Mouse (Mus musculus): ENCODE data around the gene Fam83b. TPM values are rescaled to one million over a fixed set of nuclear protein-coding genes. Genes with fewer than 3 reads are reported as not detected.
A peak's percentile ranks its signal among the peaks of the same experiment; 100 is the strongest.

Fam83b gene
- polyA plus RNA-seq (2015; fragmentation: Nextera tagmentation; extraction: Ambion mirVana), result 0.04 and 0.07 TPM in 2 replicates

- TF ChIP-seq CTCF (IDR thresholded peaks at IDR 0.05; ENCODE audit: low read depth), result 0 out of 2 replicates have a peak, but pooled peaks have one; percentile 15
- no peak for TF ChIP-seq EP300 (IDR thresholded peaks at IDR 0.05; ENCODE audit: low read depth)
- WGBS (ENCODE audit: insufficient replicate concordance), result 3% methylated on average over 36 of the region's 40 CpGs
- DNase-seq, result peak; percentile 62
- Histone ChIP-seq H3K4me1 (ENCODE audit: insufficient read depth) (no peaks in the 10 kb centered on the region), H3K27ac (ENCODE audit: low read depth) (no peak within 1 kb of the TSS), H3K9me3 (ENCODE audit: low read length) (no peaks in the 10 kb centered on the region), H3K27me3 (ENCODE audit: insufficient read depth, low read length) (peaks cover 8% of the 10 kb centered on the region), H3K4me3 (ENCODE audit: low read depth, low read length) (peak within 1 kb of the TSS; percentile 51), H3K4me2 (ENCODE audit: low read depth, low read length) (peak within 1 kb of the TSS; percentile 81), H3K9ac (replicated peaks) (peak within 1 kb of the TSS; percentile 46), H3K36me3 (replicated peaks; ENCODE audit: insufficient read depth, low read length) (no peaks in the 10 kb centered on the region)
- peak; percentile 69 for ATAC-seq
Measured at GRCm38 (mm10) chr9:76566515-76567280, at the start of gene Fam83b. Fam83b (minus strand) TSS chr9:76567116.

GRCm38 (mm10) chr9:76614165-76614564 lies 47.2 kb upstream of the Fam83b start:
- H3K4me3 ChIP-seq (ENCODE audit: low read depth, low read length), result no peak overlapping the region
- TF ChIP-seq EP300 (IDR thresholded peaks at IDR 0.05; ENCODE audit: low read depth), result no peak
- no peak for TF ChIP-seq CTCF (IDR thresholded peaks at IDR 0.05; ENCODE audit: low read depth)
- ATAC-seq, result no peak
- H3K9me3 ChIP-seq (ENCODE audit: low read length), result no peaks in the 10 kb centered on the region
- H3K36me3 ChIP-seq (replicated peaks; ENCODE audit: insufficient read depth, low read length), result no peaks in the 10 kb centered on the region
- H3K9ac ChIP-seq (replicated peaks), result no peak overlapping the region
- 72% methylated on average over 4 of the region's 4 CpGs for WGBS (ENCODE audit: insufficient replicate concordance)
- H3K27me3 ChIP-seq (ENCODE audit: insufficient read depth, low read length), result no peaks in the 10 kb centered on the region
- DNase-seq, result no peak
- no peak overlapping the region for H3K27ac ChIP-seq (ENCODE audit: low read depth)
- no peaks in the 10 kb centered on the region for H3K4me1 ChIP-seq (ENCODE audit: insufficient read depth)
- H3K4me2 ChIP-seq (ENCODE audit: low read depth, low read length), result no peak overlapping the region

- H3K9ac ChIP-seq (replicated peaks), result no peak overlapping the region
- no peaks in the 10 kb centered on the region for H3K4me1 ChIP-seq (ENCODE audit: insufficient read depth)
- H3K9me3 ChIP-seq (ENCODE audit: low read length), result no peaks in the 10 kb centered on the region
- DNase-seq (no peak), ATAC-seq (no peak)
- no peak overlapping the region for H3K4me3 ChIP-seq (ENCODE audit: low read depth, low read length)
- H3K4me2 ChIP-seq (ENCODE audit: low read depth, low read length), result no peak overlapping the region
- no peaks in the 10 kb centered on the region for H3K36me3 ChIP-seq (replicated peaks; ENCODE audit: insufficient read depth, low read length)
- TF ChIP-seq EP300 (IDR thresholded peaks at IDR 0.05; ENCODE audit: low read depth), result no peak
- TF ChIP-seq CTCF (IDR thresholded peaks at IDR 0.05; ENCODE audit: low read depth), result no peak
- H3K27ac ChIP-seq (ENCODE audit: low read depth), result no peak overlapping the region
- WGBS (ENCODE audit: insufficient replicate concordance), result 69% methylated on average over 5 of the region's 5 CpGs
- H3K27me3 ChIP-seq (ENCODE audit: insufficient read depth, low read length), result no peaks in the 10 kb centered on the region
Measured at GRCm38 (mm10) chr9:76603744-76604143, 36.8 kb upstream of the Fam83b start.

- no peak overlapping the region for H3K4me3 ChIP-seq (ENCODE audit: low read depth, low read length)
- ATAC-seq, result no peak
- H3K4me1 ChIP-seq (ENCODE audit: insufficient read depth), result no peaks in the 10 kb centered on the region
- no peak overlapping the region for H3K9ac ChIP-seq (replicated peaks)
- 63% methylated on average over 2 of the region's 2 CpGs for WGBS (ENCODE audit: insufficient replicate concordance)
- no peaks in the 10 kb centered on the region for H3K27me3 ChIP-seq (ENCODE audit: insufficient read depth, low read length)
- no peak for DNase-seq
- H3K36me3 ChIP-seq (replicated peaks; ENCODE audit: insufficient read depth, low read length), result no peaks in the 10 kb centered on the region
- no peak for TF ChIP-seq CTCF (IDR thresholded peaks at IDR 0.05; ENCODE audit: low read depth)
- TF ChIP-seq EP300 (IDR thresholded peaks at IDR 0.05; ENCODE audit: low read depth), result no peak
- H3K27ac ChIP-seq (ENCODE audit: low read depth), result no peak overlapping the region
- no peaks in the 10 kb centered on the region for H3K9me3 ChIP-seq (ENCODE audit: low read length)
- no peak overlapping the region for H3K4me2 ChIP-seq (ENCODE audit: low read depth, low read length)
Measured at GRCm38 (mm10) chr9:76602874-76603273, 36.0 kb upstream of the Fam83b start.

GRCm38 (mm10) chr9:76597395-76597794 lies 30.5 kb upstream of the Fam83b start:
- no peak for DNase-seq
- Histone ChIP-seq H3K4me1 (ENCODE audit: insufficient read depth) (no peaks in the 10 kb centered on the region), H3K9me3 (ENCODE audit: low read length) (no peaks in the 10 kb centered on the region), H3K9ac (replicated peaks) (no peak overlapping the region), H3K27ac (ENCODE audit: low read depth) (no peak overlapping the region), H3K27me3 (ENCODE audit: insufficient read depth, low read length) (no peaks in the 10 kb centered on the region), H3K4me2 (ENCODE audit: low read depth, low read length) (no peak overlapping the region), H3K36me3 (replicated peaks; ENCODE audit: insufficient read depth, low read length) (no peaks in the 10 kb centered on the region), H3K4me3 (ENCODE audit: low read depth, low read length) (no peak overlapping the region)
- WGBS (ENCODE audit: insufficient replicate concordance), result 65% methylated on average over 4 of the region's 4 CpGs
- no peak for TF ChIP-seq EP300 (IDR thresholded peaks at IDR 0.05; ENCODE audit: low read depth)
- TF ChIP-seq CTCF (IDR thresholded peaks at IDR 0.05; ENCODE audit: low read depth), result no peak
- ATAC-seq, result no peak

GRCm38 (mm10) chr9:76593841-76594240 lies 26.9 kb upstream of the Fam83b start:
- Histone ChIP-seq H3K9me3 (ENCODE audit: low read length) (no peaks in the 10 kb centered on the region), H3K27ac (ENCODE audit: low read depth) (no peak overlapping the region), H3K27me3 (ENCODE audit: insufficient read depth, low read length) (no peaks in the 10 kb centered on the region), H3K4me3 (ENCODE audit: low read depth, low read length) (no peak overlapping the region), H3K4me2 (ENCODE audit: low read depth, low read length) (no peak overlapping the region), H3K9ac (replicated peaks) (no peak overlapping the region), H3K36me3 (replicated peaks; ENCODE audit: insufficient read depth, low read length) (no peaks in the 10 kb centered on the region), H3K4me1 (ENCODE audit: insufficient read depth) (no peaks in the 10 kb centered on the region)
- ATAC-seq (no peak), DNase-seq (no peak)
- no peak for TF ChIP-seq EP300 (IDR thresholded peaks at IDR 0.05; ENCODE audit: low read depth)
- no peak for TF ChIP-seq CTCF (IDR thresholded peaks at IDR 0.05; ENCODE audit: low read depth)
- WGBS (ENCODE audit: insufficient replicate concordance), result 50% methylated on average over 2 of the region's 2 CpGs
